Mouse (Mus musculus) cerebellum, postnatal 25 days (tissue): ENCODE measurements around the gene Phkg2.

ENCODE experiments used
- DNase-seq, 2 experiments: peaks; one replicate each; pipeline ENCODE4 v3.0.0; 2021; ENCODE audit warnings: mixed read lengths in 2 of 2

The Phkg2 gene

DNA sequence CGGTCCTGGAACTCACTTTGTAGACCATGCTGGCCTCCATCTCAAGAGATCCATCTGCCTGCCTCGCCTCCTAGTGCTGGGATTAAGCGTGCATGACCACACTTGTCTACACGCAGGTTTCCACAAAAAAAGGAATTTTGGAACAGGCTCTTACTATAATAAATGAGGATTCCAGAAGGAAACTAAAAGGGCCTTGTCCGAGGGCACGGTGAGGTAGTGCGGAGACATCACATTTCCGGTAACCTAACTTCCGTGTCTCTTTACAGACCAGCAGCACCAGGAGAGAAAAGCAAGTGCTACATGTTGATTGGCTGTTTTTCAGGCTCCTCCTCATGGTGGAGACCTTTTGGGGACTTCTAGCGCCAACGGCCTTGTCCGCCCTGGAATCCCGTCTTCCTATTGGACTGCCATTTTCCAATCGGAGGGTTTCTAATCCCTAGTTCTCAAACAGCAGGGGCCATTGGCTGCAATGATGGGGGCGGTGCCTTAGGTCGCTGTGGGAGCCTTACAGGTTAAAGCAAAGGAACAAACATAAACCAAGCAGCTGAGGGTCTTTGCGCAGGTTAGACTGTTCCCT, at the start of gene Phkg2:
TSS of gene Phkg2 (plus strand) at position 446 of the 577 bp plus-strand sequence.
- DNase-seq: peak; percentile 87 to 90

DNA sequence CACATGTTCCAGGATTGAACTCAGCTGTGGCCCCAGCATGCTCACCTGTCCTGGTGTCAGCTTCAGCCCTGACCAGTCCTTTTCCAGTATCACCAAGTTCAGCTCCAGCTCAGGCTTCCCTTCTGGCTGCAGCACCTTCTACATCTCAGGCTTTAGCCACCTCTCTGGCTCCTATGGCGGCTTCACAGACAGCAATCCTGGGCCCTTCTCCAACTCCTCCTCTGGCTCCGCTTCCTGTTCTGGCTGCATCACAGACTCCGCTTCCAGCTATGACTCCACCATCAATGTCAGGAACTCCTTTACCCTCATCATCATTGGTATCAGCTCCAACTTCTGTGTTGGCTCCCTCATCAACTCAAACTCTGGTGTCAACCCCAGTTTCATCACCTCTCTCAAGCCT, 31.5 kb upstream of the Phkg2 start:
- DNase-seq: peak; percentile 51 to 67

DNA sequence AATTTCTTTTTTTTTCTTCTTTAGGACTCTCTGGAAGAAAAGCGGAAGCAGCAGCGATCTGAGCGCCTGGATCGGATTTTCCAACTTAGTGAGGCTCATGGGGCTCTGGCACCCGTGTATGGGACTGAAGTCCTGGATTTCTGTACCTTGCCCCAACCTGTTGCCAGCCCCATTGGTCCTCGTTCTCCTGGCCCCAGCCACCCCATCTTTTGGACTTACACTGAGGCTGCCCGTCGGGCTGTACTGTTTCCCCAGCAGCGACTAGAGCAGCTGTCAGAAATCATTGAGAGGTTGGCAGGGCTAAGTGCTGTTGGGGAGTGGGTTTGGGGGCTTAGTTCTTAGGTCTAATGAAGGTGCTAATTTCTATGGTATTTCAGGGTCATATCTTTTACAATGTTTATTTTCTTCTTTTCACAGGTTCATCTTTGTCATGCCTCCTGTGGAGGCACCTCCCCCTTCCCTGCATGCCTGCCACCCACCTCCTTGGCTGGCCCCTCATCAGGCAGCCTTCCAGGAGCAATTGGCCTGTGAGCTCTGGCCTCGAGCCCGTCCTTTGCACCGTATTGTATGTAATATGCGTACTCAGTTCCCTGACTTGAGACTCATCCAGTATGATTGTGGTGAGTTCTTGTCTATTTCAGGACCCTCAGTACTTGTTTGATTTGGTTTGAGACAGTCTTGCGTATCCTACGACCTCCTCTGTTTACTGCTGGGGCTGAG, 23.9 kb upstream of the Phkg2 start:
- DNase-seq: peak; percentile 90 to 94

DNA sequence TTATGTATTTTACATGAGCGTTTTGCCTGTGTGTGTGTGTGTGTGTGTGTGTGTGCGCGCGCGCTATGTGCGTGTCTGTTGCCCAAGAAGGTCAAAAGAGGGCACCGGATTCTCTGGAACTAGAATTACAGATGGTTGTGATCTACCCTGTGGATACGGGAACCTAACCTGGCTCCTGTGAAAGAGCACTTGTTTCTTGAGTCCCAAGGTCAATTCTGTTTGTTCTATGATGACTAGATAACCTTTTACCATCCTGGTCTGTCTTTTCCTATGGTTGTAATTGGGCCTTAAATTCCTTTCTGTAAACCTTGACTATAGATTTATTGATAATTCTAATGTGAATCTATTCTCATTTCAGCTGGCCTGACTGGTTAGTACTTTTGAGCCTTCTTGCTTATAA, 21.6 kb upstream of the Phkg2 start:
- DNase-seq: no peak

DNA sequence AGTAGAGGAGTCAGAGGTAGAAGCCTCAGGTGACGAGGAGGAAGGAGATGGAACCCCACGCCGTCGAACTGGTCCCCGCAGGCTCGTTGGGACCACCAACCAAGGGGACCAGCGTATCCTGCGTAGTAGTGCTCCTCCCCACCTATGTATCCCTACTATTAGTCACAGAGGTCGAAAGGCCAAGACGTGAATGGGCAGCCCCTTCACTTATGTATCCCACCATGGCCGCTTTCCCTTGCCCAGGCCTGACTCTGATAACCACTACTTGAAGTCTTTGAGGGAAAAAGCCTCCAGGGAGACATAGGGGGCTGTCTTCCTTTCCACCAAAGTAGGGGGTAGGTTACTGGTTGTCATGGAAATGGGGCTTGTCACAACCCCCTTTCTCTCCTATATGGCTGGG, 12.6 kb upstream of the Phkg2 start:
- DNase-seq: no peak

DNA sequence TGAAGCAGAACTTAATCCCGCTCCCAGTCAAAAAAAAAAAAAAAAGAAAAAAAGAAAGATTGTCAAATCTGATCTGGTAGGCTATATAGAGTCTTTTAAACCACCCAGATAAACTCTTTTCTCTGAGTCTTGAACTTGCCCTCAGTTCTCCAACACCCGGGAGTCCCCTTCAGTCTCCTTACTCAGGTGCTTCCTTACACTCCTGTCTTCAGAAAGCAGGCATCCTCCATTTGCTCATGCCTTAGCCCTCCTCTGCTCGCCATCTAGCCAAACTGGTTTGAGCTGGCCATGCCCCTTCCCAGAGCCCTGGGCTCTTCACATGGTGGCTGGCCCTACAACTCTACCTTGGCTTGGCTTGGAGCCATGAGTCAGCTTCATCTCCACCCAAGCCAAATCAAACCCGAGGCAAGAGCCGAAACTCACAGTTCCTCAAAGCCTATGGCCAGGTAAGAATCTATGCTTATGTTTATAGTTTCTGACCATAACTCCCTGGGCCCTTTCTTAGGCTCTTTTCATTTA, 11.7 kb upstream of the Phkg2 start, which contains the start of gene Tmem265:
TSS of gene Tmem265 (plus strand) at position 51 of the 519 bp plus-strand sequence.
- DNase-seq: peak; percentile 36 to 63

DNA sequence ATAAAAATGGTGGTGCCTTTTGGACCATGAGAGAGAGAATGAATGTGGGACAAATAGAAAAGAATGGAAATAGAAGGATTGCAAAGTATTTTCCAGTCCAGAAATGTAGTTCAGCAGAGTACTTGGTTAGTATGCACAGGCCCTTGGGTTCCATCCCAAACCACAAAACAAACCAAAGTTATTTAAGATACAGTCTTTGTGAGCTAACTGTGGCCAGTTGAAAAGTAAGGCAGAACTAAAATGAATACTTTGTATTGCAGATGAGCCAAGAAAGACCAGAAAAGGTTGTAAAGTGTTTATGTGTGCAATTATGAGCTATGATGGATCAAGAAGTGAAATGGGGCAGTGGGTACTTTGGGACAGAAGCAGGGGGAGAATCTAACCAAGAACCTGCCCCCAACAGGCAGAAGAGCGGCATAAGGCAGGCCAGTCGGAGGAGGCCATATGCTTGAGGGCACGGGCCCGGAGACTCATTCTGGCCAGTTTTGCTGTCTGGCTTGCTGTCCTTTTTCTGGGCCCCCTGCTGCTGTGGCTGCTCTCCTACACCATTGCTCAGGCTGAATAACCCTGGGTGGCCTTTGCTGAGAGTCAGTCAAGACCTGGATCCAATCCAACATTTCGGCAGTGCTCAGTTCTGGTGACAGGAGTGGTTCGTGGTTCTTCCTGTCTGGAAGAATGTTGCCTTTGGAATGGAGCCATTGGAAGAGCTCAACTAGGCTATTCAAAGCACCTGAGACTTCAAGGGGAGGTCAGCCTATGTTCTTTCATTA, 8.6 kb upstream of the Phkg2 start:
- DNase-seq: peak; percentile 95 to 97

DNA sequence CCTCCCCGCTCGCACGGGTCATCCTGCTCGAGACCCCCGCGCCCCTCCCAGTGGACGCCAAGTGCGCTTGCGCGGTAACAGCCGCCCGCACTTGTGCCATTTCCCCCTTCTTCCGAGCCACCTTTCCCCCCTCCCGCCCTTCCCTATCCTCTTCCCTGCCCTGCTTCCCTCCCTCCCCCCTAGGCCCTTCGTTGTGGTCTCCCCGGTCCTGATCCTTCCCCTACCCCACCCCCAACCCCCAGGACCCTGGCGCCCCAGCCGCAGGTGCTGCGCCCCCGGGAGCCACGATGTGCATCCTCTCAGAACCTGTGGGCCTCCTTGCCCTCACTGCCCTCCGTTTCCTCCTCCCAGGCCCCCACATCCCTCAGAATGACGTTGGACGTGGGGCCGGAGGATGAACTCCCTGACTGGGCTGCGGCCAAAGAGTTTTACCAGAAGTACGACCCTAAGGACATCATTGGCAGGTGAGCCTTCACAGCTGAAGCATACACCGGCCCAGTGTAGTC, 416 bp downstream of the Phkg2 start:
- peak; percentile 44 to 55 for DNase-seq

DNA sequence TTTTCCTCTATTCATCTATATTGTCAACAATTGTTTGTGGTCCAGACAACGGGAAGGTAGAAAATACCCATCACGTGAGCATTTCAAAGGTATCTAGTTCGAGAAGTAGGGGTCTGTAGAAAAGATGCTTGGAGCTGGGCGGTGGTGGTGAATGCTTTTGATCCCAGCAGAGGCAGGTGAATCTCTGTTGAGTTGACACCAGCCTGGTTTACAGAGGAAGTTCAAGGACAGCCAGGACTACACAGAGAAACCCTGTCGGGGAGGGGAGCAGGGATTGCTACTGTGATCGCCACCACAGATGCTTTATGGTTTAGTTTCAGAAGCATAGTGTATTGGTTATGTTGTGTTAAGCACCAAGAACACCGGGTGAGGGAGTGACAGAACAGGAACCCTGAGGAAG, 975 bp downstream of the Phkg2 start:
- DNase-seq: peak in 1 of 2 experiments; percentile 17

DNA sequence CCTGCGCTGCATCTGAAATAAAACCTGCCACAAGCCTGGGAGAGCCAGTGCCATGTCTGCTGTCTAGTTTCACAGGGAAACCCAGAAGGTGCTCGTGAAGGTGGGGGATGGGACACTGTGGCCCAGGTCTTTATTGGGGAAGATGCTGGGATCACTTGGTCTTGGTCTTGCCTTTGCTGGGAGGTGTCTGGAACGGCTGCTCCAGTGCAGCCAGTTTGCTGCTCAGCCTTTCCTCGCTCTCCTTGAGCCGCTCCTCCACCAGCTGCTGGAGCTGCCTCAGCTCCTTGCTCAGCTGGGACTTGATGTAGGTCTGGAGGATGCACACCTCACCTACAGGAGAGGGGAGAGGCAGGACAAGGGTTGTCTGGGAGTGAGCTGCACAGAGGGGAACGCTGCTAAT, 10.1 kb downstream of the Phkg2 start:
- DNase-seq: no peak

DNA sequence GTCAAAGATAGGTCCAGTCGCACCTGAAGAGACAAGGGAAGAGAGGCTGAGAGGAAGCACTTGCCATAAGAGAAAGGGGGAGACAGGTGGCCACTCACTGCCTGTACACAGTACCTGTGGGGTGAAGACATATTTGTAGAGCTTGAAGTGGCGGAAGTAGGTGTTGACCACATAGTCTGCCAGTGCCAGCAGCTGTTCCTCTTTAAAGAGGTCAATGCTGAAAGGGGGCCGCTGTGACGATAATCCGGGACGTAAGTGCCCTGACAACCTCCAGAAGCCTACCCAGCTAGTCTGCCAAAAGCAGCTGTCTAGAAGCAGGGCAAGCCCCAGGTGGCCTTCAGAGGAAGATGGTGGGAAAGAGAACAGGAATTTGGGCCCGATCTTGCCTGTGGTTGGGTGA, 11.9 kb downstream of the Phkg2 start:
- DNase-seq: no peak

DNA sequence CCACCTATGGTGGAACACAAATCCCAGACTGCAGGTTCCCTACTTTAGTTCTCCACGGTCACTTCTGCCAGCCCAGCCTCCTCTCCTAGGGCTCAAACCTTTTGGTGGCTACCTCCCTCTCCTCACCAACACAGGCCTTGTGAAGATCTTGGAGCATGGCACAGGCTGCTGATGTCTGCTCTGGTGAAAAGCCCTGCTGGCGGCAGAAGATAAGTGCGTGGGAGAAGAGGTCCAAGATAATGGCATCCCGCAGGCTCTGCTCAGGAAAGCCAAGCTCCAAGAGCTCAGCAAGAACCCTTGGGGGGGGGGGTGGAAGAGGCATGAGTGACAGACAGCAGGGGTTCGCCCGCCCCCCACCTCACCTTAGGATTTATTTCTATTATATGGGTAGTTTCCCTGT, 13.0 kb downstream of the Phkg2 start:
- DNase-seq: no peak

DNA sequence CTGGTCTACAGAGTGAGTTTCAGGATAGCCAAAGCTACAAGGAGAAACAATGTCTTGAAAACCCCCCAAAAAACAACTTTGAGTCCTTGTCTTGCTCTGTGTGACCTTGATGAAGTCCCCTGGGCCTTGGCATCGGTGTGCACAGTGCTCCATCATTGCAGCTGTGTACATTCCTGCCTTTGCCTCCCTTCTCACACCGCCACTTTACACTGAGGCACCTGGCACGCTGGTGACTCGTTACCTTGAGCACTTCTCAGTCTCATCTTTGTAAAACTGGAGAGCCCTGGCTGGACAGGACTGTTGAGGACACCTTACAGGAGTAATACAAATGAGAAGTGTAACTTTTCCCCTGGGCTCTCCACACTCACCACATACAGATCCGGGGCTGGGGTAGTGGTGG, 14.1 kb downstream of the Phkg2 start:
- DNase-seq: no peak

DNA sequence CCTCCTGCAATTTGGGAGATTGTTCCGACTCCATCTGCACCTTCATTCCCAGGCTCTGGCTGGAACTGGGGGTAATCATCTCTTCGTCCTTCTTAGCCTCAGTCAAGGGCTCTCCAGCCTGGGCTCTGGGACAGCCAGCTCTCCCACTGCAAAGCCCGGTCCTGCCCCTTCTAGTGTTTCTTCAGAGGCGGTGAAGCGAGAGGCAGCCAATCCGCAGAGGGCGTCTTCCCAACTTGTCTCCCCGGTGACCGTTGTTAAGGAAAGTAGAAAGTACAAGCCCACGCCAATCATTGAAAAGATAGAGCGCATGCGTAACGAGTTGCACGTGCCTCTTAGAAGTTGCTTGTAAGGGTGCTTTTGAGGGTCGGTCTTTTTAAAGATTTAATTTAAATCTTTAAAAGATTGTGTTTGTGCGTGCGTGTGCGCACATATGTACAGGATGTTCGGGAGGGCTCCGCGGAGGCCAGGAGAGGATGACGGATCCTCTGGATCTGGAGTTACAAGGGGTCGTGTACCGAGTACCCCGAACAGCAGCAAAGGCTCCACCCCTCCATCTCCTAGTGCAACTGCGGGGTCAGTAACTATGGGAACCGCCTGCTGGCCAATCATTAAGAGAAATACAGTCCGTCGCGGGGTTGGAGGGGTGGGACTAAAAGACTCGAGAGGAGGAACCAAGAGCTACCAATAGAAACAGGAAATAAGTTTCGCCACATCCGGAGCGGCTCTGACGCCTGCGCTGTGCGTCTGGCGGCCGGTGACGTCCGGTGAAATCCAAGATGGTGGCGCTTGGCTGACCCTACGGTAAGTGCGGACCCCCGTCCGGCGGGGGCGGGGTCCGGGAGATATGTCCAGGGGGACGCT, 15.1 kb downstream of the Phkg2 start, which contains the start of the genes Ccdc189 and Rnf40:
TSS of gene Ccdc189 (minus strand) at position 585 of the 861 bp plus-strand sequence.
TSS of gene Rnf40 (plus strand) at position 757 of the 861 bp plus-strand sequence.
- peak; percentile 89 to 91 for DNase-seq

DNA sequence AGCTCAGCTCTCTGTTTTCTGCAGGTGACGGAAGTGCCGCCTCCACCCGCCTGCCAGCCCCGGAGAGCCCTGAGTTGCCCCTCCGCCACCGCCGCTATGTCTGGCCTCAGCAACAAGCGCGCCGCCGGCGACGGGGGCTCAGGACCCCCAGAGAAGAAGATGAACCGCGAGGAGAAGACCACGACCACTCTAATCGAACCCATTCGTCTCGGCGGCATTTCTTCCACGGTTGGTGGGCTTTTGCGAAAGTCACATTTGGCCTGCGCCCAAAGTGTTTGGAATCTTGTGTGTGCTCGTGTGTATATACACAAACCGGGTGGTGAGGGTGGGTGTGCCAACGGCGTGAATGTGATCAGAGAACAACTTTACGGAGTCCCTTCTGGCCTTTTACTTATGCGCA, 15.8 kb downstream of the Phkg2 start:
- peak in 1 of 2 experiments; percentile 50 for DNase-seq

DNA sequence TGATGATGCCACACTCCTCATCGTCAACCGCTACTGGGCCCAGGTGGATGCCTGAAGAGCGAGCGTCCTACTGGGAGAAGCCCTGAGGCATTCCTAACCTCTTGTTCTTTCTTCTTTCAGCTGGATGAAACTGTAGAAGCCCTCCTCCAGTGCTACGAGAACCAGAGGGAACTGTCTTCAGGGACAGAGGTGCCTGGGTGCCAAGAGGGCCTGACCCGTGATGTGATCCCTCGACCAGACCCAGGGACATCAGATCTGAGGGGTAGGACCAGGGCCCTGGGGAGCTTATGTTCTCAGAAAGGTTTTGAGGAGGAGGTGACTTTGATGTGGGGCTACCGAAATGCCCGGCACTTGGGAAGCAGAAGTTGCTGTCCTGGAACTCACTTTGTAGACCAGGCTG, 16.5 kb downstream of the Phkg2 start:
- DNase-seq: no peak

DNA sequence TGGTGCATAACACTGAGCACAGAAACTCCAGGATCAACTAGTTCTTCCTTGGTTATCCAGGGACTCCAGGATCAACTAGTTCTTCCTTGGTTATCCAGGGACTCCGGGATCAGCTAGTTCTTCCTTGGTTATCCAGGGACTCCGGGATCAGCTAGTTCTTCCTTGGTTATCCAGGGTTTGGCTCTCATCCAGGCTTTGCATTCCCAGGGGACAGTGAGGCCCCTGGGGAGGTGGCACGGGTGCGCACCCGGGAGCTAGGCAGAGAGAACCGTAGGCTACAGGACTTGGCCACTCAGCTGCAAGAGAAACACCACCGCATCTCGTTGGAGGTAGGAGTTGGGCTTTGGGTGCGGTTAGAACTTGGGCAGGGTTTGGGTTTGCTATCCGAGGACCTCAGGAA, 18.0 kb downstream of the Phkg2 start:
- DNase-seq: no peak

DNA sequence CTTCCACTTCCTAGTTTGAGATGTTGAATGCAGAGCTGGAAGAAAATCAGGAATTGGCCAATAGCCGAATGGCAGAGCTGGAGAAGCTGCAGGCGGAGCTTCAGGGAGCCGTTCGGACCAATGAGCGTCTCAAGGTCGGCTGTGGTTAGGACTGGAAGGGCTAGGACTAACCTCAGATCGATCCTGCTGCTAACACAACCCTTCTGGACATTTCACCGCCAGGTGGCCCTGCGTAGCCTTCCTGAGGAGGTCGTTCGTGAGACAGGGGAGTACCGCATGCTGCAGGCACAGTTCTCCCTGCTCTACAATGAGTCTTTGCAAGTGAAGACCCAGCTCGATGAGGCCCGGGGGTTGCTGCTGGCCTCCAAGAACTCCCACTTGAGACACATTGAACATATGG, 19.4 kb downstream of the Phkg2 start:
- no peak for DNase-seq

DNA sequence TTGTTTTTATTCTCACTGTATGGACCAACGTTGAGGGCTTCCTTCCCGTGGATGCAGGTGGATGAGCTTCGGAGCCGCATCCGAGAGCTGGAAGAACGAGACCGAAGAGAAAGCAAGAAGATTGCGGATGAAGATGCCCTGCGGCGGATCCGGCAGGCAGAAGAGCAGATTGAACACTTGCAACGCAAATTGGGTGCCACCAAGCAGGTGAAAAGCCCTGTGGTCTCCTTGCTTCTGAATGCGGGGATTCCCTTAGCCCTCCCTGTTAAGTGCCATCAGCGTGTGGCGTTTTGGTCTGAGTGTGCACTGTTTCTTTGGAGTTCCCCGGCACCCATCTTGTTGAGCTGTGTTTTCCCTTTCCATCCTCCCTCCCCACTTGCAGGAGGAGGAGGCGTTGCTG, 23.6 kb downstream of the Phkg2 start:
- no peak for DNase-seq

DNA sequence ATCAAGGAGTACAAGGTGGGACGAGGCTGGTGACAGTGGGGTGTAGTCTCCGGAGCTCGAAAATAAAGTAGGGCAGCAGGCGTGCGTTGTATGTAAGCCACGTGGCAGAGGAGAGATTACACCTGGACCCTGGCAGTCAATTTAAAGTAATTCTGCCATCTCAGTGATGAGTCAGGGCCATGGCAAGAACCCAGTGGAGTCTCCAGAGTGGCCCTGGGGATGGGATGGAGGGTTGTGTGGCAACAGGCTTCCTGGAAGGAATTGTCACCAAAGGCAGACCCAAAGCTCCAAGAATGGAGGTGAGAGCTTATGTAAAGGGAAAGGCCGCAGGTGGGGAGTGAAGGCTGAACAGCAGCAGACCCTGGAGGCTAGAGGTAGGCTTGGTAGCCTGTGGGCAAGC, 27.5 kb downstream of the Phkg2 start:
- no peak for DNase-seq

DNA sequence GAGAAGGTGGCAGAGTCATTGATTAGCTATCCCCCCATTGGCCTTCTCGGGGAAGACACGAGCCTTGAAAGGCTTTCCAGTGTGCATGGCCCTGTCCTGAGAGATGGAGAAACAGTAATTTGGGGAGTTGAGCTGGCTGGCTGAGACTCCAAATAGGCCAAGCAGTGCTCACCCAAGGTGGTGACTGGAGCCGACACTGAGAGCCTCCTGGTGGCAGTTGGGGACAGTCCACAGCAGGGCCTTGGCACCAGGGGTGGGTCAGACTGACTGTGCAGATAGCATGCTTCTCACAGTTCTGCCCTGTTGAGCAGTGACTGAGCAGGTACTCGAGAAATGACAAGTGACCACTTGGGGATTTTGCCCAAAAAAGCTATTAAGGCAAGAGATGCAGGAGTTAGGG, 28.6 kb downstream of the Phkg2 start:
- no peak for DNase-seq

DNA sequence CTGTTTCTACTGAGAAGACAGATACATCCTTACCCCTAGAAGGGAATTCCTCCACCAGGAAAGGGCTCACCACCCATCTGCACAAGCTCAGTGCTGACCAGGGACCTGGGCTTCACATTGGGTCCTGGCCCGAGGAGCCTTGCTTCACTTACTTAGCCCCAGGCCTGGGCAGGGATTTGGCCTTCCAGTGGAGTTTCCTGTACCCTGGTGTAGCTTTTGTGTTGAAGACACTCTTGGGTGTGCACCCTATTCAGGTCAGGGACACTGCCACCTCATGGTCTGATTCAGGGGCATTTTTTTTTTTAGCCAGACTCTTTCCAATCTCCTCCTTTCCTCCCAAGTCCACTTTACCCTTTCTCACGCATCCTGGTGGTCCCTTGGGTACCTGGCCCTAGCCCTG, 29.8 kb downstream of the Phkg2 start:
- DNase-seq: no peak
